Mouse (Mus musculus) c-Kit-positive CD71-positive TER-119-positive erythroid progenitor cells, embryonic 14.5 days (primary cell): Measurements from ENCODE around the gene Bcl7c.
A peak's percentile ranks its signal among the peaks of the same experiment; 100 is the strongest.
"Not testable (repeated sequence)": the region's sequence is repeated elsewhere in the genome, so short reads cannot be mapped to it uniquely, and the experiment has no call there.

Source experiments
- DNase-seq: peaks from one replicate; pipeline ENCODE4 v3.0.0-alpha.2; 2013; ENCODE audit warnings: low spot score

The Bcl7c gene

GRCm38 (mm10) chr7:127648516-127649201, 60.1 kb downstream of the Bcl7c start:
- no peak for DNase-seq

DNA sequence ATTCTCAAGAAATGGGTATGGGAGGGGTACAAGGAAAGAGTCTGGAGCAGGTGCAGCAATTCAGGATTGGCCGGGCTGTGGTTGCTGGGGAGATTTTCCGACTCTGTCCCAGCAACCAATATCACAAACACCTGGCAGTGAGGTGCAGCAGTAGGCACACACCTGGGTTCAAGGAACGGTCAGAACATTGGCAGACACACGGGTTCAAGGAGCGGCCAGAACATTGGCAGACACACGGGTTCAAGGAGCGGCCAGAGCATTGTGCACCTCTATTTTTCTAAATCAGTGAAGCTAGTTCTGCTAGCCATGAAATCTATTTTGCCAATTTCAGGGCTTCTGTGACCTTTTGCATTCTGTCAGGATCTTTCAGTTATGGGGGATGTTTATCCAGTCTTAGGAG, 61.2 kb downstream of the Bcl7c start:
- DNase-seq: not testable (repeated sequence)

DNA sequence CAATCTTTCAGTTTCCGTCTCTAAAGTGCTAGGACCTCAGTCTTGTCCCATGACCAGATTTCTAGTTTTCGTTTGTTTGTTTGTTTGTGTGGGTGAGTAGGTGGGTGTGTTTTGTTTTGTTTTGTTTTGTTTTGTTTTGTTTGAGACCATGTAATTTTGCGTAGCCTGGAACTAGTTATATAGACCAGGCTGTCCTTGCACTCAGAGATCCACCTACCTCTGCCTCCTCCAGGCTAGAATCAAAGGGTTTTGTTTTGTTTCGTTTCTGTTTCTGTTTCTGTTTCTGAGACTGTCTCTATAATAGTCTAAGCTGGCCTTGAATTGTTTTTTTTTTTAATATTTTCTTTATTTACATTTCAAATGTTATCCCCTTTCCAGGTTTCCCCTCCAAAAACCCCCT, 62.4 kb downstream of the Bcl7c start:
- no peak for DNase-seq

- DNase-seq: no peak
Measured at GRCm38 (mm10) chr7:127642254-127642653, 66.5 kb downstream of the Bcl7c start.

- DNase-seq: no peak
Measured at GRCm38 (mm10) chr7:127641260-127641659, 67.5 kb downstream of the Bcl7c start.

DNA sequence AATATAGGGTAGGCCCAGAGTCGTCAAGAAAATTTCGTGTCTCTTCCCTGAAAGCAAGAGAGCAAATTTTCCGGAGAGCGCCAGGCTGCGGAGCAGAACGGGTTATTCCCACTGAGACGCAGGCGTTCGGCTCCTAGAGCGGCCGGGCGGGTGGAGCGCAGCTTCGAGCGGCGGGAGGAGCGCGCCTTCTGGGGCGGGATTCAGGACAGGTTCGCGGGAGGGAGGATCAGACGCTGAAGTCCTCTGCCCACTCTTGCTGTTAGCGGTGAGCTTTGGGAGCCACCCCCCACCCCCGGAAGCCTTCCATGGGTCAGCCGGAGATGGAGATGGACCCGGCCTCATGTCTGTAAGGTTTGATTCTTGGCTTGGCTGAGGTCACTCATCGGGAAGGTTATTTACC, 71.8 kb downstream of the Bcl7c start:
- no peak for DNase-seq

- no peak for DNase-seq
Measured at GRCm38 (mm10) chr7:127631416-127631815, 77.3 kb downstream of the Bcl7c start.

DNA sequence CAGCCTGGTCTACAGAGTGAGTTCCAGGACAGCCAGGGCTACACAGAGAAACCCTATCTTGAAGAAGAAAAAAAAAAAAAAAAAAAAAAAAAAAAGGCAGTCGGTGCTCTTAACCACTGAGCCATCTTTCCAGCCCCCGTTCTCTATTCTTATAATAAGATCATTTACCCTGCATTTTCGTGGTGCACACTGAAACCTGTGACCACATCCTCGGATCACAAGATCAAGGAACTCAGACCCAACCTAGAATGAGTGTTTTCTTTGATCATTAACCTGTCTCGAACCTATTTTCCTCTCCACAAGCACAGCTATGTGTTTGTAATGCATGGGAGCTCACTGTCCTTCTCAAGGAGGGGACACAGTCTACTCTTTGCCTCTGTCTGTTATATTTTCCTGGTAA, 80.1 kb downstream of the Bcl7c start:
- DNase-seq: no peak

- DNase-seq: peak; percentile 82
Measured at GRCm38 (mm10) chr7:127626471-127626870, 82.3 kb downstream of the Bcl7c start.

- no peak for DNase-seq
Measured at GRCm38 (mm10) chr7:127626039-127626438, 82.7 kb downstream of the Bcl7c start.

DNA sequence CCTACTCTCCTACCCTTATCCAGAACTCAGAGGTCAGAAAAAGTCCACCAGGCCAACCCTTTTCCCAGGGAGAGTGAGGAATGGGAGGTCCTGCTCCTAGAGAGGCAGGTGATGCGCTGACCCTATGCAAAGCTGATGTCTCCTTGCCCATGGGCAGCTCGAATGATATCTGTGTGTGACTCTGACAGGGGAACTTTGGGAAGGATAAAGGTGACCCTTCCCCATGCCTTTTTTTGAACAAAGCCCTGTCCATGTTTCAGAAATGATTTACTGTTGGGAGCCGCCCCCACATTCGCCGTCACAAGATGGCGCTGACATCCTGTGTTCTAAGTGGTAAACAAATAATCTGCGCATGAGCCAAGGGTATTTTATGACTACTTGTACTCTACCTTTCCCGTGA, 90.3 kb downstream of the Bcl7c start:
- not testable (repeated sequence) for DNase-seq

DNA sequence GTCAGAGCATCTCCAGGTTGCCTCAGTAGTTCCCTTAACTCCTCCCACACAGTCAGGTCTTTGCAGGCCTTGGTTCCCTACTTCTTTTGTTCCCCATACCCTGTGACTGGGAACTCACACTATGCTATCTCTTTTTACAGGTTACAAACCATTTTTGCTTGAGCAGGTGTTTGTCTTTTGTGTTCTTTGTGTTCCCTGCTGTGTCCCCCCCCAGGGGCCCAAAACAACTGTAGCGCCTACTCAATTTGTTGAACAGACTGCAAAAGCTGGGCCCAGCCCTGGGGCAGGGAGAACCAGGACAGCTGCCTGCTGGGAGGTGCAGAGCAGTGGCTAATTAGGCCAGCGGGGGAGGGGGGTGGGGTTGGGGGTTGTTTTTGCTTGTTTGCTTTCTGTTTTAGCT, 90.8 kb downstream of the Bcl7c start:
- DNase-seq: no peak

GRCm38 (mm10) chr7:127616881-127617280, 91.9 kb downstream of the Bcl7c start:
- DNase-seq: no peak

- no peak for DNase-seq
Measured at GRCm38 (mm10) chr7:127616336-127616735, 92.4 kb downstream of the Bcl7c start.

DNA sequence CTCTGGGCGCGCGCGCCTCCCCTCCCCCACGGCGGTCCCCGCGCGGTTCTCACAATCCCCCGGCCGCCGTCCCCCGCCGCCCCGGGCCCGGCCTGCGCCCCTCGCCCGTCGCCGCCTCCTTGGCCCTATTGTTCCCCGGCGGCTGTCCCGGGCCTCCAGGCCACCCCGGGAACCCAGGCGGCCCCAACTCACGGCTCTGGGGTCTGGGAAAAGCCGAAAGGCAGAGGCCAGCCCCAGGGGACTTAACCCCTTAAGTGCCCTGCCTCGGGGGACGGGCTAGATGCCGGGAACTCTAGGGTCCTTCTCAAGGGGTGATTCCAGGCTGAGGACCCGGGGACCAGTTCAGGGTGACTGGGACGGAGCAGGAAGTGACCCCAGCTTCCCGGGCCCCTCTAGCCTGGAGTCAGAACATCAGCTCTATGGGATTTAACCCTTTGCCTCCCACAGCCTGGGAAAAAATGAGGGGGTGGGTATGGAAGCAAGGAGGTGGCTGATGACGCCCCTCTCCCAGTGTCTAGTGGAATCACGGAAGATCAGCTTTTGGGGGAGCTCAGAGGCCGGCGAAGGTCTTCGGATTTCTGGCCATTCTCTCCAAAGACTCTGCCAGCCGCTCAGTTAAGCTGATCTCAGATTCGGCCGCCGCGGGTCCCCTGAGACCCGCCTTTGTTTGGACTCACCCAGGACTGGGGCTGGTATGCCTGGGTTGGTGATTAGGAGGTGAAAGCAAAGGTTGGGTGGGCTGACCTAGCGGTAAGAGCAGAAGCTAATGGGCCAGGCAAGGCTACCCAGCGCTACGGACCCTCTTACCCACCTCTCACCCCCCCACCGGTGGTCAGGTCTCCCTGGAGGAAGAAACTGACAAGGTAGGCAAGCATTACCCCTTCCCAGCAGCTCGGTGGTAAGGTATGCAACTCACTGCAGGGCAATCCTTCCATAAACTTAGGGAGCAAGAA, 93.6 kb downstream of the Bcl7c start, which contains the start of gene Zfp629:
Zfp629 (minus strand) TSS at position 907 of the 953 bp plus-strand sequence.
- no peak for DNase-seq

DNA sequence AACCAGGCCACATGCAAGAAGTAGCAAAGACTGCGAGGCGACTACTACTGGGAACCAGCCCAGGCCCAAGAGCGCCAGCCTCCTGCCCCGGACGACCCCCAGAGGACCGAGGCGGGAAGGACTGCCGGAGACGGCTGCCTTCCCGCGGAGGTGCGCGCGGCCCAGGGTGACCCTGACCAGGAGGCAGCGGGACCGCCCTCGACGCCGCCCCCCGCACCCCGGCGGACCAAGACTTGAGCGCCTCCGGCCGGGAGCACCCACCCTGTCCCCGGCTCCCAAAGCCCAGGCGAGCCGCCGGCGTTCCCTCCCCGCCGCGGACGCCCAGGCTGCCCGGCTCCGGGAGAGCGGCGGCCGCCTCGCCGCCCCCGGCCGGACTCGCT, 94.2 kb downstream of the Bcl7c start:
- DNase-seq: no peak

GRCm38 (mm10) chr7:127614091-127614490, 94.6 kb downstream of the Bcl7c start:
- DNase-seq: no peak

- no peak for DNase-seq
Measured at GRCm38 (mm10) chr7:127613501-127613900, 95.2 kb downstream of the Bcl7c start.

DNA sequence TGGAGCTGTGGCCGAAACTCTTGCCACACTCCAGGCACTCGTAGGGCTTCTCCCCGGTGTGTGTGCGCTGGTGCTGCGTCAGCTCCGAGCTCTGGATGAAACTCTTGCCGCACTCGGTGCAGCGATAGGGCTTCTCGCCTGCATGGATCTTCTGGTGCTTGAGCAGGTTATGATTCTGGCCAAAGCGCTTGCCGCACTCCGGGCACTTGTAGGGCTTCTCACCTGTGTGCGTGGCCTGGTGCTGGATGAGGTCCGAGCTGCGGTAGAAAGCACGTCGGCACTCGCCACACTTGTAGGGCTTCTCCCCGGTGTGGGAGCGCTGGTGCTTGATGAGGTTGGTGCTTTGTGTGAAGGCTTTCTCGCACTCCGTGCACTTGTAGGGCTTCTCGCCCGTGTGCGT, 97.2 kb downstream of the Bcl7c start:
- no peak for DNase-seq
